Mouse (Mus musculus): ENCODE measurements around the gene C1ql1.
A peak's percentile ranks its signal among the peaks of the same experiment; 100 is the strongest.

GRCm38 (mm10) chr11:102893015-102893651 is 53.4 kb downstream of the C1ql1 start:
- TF ChIP-seq POLR2A (IDR thresholded peaks at IDR 0.05; ENCODE audit: borderline replicate concordance, extremely low read depth, low read depth, low read length): 0 out of 2 replicates have a peak, but pooled peaks have one; percentile 13
- TF ChIP-seq CTCF (IDR thresholded peaks at IDR 0.05; ENCODE audit: insufficient read depth, low read length): peak; percentile 67

Data from lung, adult 2 months (tissue).